Mouse (Mus musculus): ENCODE data around the gene Mat2b.

DNA sequence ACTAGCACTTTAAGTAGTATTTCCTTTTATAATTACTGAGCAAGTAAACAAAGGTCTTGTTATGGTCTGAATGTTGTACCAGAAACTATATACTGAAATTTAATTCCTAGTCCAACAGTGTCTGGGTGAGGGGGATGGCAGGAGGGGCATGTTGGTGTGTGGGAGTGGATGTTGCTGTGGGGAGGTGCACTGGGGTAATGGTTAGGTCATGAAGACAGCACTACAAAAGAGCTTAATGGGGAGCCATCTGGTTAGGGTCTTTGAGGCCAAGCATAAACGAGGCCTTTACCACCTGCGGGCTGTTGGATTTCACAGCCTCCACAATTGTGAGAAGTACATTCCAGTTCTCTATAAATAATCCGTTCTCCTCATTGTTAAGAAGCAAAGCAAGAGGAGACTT is 11.7 kb downstream of the Mat2b start:
- TF ChIP-seq CHD1 (IDR thresholded peaks at IDR 0.05; ENCODE audit: low read depth, low read length): no peak
- no peak for TF ChIP-seq SMC3 (IDR thresholded peaks at IDR 0.05; ENCODE audit: low read depth, low read length)
- no peak for TF ChIP-seq CTCF (IDR thresholded peaks at IDR 0.05 in 2 of 3, conservative IDR thresholded peaks at IDR 0.05 in 1 of 3; ENCODE audit: control insufficient read depth in 1 of 3, insufficient read depth in 1 of 3, low read depth in 2 of 3, low read length in 3 of 3, poor library complexity in 1 of 3, severe bottlenecking in 1 of 3)
- no peak for TF ChIP-seq POLR2A (IDR thresholded peaks at IDR 0.05; ENCODE audit: control insufficient read depth in 1 of 2, insufficient read depth in 1 of 2, low read depth in 1 of 2, low read length in 2 of 2, poor library complexity in 1 of 2)
- TF ChIP-seq KAT2A (conservative IDR thresholded peaks at IDR 0.05; ENCODE audit: low read depth, low read length): no peak
- no peak for TF ChIP-seq ETS1 (IDR thresholded peaks at IDR 0.05; ENCODE audit: low read depth, low read length)
- TF ChIP-seq TAL1 (IDR thresholded peaks at IDR 0.05; ENCODE audit: low read length): no peak
- no peak for TF ChIP-seq NELFE (IDR thresholded peaks at IDR 0.05; ENCODE audit: low read depth, low read length)
- no peak for TF ChIP-seq BHLHE40 (IDR thresholded peaks at IDR 0.05; ENCODE audit: borderline replicate concordance, low read depth, low read length)
- TF ChIP-seq ZKSCAN1 (IDR thresholded peaks at IDR 0.05; ENCODE audit: low read depth, low read length): no peak
- no peak for TF ChIP-seq RAD21 (IDR thresholded peaks at IDR 0.05; ENCODE audit: low read depth, low read length)

Data from MEL (cell line).